Mouse (Mus musculus): ENCODE results near the gene Stard9.
"Not testable (repeated sequence)": the region's sequence is repeated elsewhere in the genome, so short reads cannot be mapped to it uniquely, and the experiment has no call there.

The Stard9 gene

DNA sequence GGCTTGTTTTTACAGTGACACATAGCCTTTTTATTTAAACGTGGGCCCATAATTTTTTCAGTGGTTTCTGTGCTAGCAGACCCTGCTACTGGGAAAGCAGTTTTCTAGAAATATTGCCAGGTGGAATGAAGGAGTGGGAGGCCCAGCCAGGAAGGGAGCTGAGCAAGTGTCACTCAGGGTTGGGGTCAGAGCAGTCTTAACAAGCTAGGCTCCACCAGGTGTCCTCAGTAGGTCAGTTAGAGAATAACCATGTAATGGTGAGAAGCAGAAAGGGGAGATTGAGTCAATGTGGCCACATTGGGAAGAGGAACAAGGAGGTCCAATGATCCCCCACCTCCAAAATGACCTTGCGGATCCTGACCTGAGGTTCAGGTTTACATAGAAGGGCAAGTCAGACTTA, 25.8 kb downstream of the Stard9 start:
- no peak for DNase-seq (ENCODE audit: low spot score)

DNA sequence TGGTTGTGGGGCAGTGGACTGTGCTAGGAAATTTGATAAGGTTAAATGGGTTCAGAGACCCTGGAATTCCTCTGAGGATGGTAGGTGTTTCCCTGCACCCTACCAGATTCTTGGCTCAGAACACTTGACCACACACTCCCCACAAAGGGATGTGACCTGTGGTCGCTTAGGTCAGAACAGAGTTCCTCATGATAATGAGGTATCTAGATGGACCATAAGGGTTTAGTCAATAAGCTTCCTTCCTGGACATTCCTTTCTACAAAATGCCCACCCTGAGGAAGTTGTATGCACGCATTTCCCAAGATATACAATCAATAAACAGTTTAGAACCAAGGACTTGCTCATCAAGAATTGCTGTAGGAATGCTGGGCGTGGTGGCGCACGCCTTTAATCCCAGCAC, 27.0 kb downstream of the Stard9 start:
- no peak for DNase-seq (ENCODE audit: low spot score)

DNA sequence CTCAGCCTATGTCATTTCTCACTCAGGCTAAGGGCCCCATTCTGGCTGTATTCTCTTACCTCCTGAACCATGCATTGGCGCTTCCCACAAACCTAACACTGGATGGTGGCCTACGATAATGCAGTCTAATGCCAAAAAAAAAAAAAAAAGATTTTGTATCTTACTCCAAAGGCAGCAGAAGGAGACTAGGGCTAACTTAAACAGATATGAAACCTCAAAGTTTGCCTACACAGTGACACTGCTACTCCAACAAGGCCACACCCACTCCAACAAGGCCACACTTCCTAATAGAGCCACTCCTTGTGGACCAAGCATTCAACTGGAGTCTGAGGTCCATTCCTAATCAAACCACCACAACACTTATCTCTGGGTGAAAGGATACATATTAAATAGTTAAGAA, 27.8 kb downstream of the Stard9 start:
- no peak for DNase-seq (ENCODE audit: low spot score)

DNA sequence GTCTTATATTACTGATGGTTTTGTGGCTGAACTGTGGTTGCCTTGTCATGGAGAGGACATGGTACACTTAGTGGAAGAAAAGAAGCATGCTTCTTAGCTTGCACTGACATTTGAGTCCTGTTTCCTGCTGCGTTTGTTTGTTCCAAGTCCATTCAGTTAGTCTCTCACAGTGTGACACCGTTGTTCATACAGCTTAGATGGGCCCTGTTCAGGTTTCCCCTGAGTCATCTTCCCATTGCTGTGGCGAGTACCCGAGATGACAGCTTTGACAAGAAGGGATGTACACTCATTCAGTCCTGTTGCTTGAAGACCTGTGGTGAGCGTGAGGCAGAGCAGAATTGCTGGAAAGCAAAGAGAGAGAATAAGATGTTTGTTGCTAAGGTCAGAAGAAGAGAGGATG, 29.6 kb downstream of the Stard9 start:
- DNase-seq (ENCODE audit: low spot score): no peak

DNA sequence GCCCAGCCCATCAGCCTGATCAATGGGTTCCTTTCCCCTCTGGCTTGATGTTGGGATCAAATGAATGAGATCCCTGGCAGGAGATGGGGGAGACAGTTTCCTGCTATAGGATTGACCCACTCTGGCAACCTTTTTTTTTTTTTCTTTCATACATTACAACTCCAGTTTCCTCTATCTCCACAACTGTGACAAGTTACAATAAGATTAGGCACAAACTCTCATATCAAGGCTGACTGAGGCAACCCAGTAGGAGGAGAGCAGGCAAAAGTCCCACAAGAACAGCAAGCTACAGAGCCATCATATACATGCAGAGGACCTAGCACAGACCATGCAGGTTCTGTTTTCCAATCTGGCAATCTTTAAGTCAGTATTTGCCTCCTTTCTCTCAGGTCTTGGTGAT, 30.4 kb downstream of the Stard9 start:
- no peak for DNase-seq (ENCODE audit: low spot score)

DNA sequence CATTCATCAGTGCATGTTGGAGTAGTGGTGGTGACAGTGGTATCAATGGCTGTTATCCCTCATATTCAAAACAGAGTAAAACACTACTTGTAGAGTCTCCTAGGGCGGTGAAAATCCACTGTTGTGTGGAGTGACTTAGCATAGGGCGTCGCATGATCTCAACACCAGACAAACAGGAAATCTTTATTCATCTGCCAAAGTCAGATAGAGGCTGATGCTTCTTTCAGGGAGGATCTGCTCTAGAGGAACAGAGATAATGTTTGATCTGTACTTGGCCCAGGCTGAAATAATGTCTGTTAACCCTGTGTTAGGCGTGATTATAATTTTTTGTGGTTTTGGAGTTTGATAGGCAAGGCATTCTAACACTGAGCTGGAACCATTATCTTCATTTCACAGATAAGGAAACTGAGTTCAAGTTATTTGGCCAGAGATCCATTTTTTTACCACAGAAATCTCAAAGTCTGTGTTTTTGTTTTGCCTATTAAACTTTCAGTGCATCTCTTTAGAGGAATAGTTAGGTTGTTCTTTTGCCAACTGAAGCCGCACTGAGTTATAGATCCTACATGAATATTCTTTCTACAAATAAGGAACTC, 31.7 kb downstream of the Stard9 start:
- DNase-seq (ENCODE audit: low spot score): no peak

DNA sequence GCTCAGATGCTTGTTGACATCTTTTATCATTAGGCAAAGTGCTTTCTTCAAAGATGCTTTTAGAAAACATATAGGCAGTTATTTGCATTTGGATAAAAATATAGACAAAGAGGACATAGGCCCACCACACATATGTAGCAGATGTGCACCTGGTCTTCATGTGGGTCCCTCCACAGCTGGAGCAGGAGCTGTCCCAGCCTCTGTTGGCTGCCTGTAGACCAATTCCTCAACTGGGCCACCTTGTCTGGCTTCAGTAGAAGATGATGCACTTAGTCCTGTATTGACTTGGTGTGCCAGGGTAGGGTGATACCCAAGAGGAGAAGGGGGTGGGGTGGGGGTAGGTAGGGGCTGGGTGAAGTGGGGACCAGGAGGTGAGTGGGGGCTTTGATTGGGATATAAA, 33.8 kb downstream of the Stard9 start:
- no peak for DNase-seq (ENCODE audit: low spot score)

DNA sequence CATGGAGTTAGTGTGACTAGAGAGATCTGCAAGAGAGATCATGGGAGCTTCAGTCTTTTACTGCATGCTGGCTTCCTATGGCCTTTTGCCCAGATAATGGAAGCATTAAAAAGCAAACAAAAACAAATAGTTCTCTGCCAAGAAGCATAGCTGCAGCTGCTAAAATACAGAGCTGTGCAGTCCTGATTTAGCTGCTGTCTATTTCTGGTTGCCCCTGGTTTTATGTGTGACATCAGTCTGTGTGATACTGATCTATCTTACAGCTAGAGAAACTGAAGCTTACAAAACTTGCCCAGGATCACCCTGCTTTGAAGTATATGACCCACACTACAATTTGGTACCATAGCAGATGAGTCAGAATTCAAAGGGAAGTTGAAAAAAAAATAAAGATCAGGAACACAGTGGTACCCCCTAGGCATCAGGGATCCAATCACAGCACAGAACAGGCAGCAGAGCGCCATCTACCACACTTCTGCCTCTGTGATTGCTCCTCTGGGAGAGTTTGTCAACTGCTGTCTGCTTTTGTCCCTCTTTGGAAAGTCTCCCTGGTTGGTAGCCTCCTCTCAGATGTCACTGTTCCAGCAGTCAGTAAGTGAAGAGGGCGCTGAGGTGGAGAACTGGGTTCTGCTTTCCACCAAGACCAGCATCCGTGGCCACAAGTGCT, 34.7 kb downstream of the Stard9 start:
- DNase-seq (ENCODE audit: low spot score): no peak

DNA sequence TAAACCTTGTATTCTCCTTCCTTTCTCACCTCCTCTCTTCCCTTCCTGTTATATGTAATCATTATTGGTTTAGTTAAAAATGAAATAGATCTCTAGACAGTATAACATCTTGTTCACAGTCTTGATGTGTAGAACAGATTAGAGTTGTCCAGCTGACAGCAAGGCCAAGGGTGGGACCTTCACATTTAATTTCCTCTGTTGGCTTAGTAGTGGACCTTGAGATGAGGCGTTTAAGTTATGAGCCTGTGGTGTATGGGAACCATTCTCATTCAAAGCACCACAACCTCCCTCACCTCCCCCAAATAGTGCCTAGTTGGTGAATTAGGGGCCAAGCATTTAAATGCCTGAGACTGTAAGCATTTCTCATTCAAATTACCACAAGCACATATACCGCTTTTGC, 38.5 kb downstream of the Stard9 start:
- DNase-seq (ENCODE audit: low spot score): no peak

DNA sequence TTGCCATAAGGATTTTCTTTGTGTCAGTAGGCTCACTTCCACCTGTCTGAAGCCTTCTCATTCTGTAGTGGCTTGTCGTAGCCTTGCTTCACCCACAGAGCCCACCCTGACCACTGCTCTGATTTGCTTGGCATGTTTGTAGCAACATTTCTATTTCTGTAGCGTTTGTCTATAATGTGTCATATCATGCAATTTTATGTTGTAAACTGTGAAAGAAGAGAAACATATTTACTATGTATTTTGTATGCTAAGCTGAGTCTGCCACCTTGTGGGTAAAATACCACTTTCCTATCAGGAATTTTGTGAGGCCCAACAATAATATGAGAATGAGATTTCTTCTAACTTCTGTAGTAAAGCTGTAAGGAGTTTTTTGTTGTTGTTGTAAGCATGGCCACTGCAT, 41.3 kb downstream of the Stard9 start:
- DNase-seq (ENCODE audit: low spot score): no peak

DNA sequence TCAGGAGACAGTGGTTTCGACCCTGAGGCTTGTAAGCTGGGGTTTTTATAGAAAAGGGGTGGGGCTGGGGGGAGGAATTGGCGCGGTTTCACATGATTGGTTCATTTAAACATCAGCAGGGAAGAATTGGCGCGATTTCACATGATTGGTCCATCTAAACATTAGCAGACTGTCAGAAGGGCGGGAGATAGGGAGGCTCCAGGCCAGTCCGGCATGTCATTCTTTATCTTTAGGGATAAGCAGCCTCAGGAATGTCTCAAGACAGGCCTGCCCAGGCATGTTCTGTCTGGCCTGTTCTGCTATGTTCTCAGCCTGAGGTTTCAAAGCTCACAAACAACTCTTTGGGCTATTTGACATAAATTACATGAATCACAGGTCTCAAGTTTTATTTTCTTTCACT, 52.2 kb downstream of the Stard9 start:
- DNase-seq (ENCODE audit: low spot score): not testable (repeated sequence)

DNA sequence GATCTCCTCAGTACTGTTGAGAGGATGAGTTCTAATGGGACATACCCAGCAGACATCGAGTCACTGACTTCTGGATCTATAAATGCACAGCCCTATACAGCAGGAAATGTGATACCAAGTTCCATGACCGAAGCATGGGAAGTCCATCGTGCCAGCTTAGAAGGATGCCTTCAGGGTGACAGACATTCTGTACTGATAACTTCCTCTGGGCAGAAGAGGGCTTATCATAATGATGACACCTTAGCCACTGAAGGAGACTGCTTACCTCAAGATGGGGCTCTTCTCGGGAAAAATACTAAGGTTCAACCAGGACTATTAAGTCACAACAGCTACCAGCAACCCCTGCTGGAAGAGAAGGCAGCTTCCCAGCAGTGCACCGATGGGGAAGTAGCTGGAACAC, 68.8 kb downstream of the Stard9 start:
- DNase-seq (ENCODE audit: low spot score): no peak

DNA sequence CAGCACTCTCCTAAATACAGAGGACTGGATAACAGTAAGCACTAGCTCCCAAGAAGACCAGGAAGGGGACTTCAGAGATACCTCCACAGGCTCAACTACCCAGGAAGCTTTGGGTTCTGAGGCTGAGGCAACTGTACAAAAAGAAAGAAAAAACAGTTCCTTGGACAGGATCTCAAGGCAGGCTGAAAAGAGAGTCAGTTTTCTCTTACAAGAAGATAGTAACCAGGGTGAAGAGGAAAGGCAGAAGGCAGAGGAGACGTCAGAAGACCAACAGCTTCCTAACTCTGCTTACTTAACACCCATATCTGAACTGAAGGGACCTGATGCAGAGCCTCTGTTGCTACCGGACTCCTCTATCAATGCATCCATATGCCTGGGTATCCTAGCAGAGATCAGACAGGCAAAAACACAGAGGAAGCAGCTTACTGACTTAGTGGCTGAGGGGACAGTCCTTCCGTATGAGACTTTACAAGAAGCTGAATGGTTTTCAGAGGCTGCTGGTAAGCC, 71.5 kb downstream of the Stard9 start:
- no peak for DNase-seq (ENCODE audit: low spot score)

DNA sequence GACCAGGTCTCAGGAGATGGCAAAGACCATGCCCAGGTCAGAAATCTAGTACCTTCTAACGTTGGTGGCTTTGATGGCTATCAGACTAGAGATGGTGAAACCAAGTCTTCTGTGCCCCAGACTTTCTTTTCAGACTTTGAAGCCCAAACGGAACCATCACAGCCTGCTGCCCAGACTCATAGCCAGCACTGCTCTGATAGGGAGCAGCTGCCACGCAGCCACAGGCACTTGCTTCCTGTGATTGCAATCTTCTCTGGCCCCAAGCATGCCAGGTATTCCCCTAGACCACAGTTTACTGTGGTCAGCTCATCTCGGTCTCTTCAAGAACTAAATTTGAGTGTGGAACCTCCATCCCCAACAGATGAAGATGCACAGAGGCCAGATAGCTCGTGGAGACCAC, 73.8 kb downstream of the Stard9 start:
- DNase-seq (ENCODE audit: low spot score): no peak

DNA sequence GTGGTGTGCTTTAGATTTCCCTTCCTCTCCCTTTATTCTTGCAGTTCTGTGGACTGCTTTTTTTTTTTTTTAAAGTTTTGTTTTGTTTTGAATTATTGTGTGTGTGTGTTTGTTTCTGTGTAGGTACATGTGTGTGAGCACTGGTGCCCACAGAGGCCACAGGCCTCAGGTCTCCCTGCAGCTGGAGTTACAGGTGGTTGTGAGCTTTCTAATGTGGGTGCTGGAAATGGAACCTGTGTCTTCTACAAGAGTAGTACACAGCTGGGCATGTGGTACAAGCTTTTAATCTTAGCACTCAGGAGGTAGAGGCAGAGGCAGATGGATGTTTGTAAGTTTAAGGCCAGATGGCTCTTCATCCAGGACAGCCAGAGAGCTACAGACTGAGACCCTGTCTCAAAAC, 78.1 kb downstream of the Stard9 start:
- DNase-seq (ENCODE audit: low spot score): no peak

DNA sequence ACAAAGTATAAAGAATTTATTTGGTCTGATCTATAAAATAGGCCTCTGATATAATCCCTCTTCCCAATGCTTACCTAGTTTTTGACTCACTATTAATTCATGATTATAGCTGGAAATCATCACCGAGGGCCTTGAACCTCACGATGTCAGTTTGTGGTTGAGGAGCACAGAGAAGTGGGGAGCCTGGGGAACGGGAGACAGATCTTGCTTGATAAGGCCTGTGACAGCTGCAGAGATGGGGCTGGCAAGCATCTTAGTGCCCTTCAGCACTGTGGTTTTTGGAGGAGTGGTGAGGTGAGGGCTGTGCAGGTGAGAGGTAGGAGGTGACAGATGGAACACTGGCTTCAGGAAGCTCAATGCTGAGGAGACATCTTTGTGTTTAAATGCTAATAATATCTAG, 81.2 kb downstream of the Stard9 start:
- no peak for DNase-seq (ENCODE audit: low spot score)

DNA sequence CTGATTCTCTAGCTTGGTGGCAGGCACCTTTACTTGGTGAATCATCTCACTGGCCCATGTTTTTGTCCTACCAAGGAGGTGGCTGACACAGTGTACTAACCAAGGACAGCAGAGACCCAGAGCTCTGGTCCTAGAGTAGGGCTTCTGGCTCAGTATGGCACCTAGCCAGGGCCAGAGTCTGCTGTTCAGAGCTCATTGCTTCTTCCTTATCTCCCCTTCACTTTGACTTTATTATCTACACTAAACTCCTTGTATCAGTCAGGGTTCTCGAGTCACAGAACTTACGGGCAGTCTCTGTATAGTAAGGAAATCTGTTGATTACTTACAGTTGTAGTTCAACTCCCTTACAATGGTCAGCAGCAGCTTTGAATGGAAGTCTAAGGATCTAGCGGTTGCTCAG, 82.0 kb downstream of the Stard9 start:
- DNase-seq (ENCODE audit: low spot score): no peak

DNA sequence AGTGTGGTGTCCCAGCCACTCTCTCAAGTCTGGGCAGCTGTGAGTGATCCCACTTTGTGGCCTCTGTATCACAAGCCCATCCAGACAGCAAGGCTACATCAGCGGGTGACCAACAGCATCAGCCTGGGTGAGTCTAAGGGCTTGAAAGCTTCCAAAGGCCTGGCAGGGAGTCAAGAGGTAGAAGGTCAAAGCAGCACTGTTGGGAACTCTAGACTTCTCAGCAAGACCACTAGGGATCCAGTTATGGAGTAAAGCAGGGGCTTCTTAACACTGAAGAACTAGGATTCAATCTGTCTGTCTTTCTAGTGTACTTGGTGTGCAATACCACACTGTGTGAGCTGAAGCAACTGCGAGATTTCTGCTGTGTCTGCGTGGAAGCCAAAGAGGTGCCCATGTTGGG, 84.5 kb downstream of the Stard9 start:
- DNase-seq (ENCODE audit: low spot score): no peak

DNA sequence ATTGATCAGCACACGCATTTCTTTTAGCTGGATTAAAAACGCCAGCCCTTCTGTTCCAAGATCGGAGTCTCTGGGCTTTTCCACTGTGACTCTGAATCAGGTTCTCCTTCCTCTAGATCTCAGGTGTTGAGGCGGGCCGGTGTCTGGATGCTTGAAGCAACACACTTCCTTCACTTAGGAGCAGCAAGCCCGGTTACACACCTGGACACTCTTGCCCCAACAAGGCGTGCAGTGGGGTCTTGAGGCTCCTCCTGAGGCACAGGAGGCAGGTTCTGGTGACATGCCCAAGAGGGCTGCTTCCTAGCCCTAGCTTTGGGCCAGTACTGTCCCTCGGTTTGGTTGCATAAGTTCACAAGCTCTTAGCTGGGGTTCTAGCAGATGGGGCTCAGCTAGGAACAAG, 89.6 kb downstream of the Stard9 start:
- DNase-seq (ENCODE audit: low spot score): no peak

DNA sequence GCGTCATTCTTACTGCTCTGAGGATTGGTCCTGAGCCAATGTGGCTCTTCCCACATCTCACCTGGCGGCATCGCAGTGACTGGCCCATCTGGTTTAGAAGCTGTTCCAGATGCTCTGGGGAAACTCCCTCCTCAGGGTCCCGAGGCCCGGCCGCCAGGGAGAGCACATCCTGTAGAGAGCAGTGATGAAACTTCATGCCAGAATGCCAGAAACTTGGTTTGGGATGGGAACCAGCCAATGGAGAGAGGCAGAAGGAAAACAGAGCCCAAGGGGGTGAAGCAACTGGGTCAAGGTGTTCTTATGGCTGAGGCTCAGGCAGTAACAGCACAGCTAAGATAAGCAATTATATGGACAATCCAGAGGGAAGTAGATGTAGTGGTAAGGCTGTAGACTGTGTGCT, 91.9 kb downstream of the Stard9 start:
- DNase-seq (ENCODE audit: low spot score): no peak

DNA sequence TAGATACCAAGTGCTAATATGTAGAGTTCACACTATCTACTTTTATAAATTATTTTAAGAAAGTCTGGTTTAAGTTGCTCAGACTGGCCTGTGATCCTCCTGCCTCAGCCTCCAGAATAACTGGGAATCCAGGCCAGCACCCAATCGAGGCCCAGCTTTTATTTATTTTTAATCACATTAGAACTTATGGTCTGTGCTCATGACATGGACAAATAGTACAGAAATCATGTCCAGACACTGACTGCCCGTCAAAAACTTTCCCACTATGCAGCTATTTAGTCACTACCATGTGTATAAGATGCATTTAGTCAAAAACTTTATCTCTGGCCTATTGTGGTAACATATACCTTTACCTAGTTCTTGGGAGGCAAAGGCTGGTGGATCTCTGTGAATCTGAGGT, 93.0 kb downstream of the Stard9 start:
- no peak for DNase-seq (ENCODE audit: low spot score)

DNA sequence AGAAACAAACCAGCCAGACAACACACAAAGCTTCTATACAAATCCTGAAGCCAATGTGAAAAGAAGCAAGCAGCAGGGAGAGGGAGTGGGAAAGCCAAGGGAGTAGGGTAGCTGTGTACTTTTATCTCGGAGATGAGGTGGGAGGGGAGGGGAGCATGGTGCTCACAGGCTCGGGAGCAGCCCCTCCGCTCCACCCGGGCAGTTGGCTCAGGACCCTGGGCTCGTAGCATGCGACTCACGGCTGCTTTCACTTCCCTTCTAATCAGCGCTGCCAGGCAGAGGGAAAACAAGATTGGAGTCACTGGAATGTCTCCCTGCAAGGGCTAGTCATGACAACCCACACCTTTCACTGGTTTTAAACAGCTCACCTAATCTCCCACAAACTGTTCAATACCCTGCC, 93.6 kb downstream of the Stard9 start:
- DNase-seq (ENCODE audit: low spot score): no peak

DNA sequence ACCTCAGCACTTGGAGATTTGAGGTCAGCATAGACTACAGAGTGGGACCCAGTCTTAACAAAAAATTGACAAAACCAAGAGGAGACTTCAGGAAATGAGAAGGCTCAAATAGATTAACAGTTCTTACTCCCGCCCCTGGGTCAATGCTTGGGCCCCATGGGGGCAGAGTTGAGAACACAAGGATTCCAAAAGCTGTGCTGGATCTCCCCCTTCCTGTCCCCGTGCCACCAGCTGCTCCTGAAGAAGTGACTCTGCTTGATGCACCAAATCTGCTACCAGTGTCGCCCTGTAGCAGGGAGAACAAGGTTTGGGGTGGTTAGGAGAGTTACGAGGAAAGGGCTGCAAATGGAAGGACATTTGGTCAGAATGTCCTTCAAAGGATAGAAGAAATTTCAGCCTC, 94.7 kb downstream of the Stard9 start:
- DNase-seq (ENCODE audit: low spot score): no peak

DNA sequence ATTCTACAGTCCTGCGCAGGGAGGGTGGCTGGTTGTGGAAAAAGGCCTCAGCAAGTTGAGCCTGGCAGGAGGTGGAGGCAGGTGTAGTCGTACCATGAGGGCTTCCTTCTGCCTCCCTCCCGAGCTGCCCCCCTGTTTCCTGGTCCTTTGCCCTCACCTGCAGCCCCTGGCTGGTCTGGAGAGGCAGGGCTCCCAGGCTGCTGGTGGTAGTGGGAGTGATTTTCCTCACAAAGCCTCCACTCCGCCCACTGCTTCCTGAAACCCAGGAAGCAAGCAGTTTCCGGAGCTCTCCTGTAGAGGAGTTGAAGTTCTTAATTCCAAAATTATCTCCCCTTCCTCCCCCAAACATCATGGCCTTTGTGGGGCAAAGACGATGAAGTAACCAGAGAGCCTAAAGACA, 95.3 kb downstream of the Stard9 start:
- DNase-seq (ENCODE audit: low spot score): no peak
